Mouse (Mus musculus): ENCODE measurements around the gene Hbq1a.
A peak's percentile ranks its signal among the peaks of the same experiment; 100 is the strongest.
"Not testable (repeated sequence)": the region's sequence is repeated elsewhere in the genome, so short reads cannot be mapped to it uniquely, and the experiment has no call there.

Gene Hbq1a

DNA sequence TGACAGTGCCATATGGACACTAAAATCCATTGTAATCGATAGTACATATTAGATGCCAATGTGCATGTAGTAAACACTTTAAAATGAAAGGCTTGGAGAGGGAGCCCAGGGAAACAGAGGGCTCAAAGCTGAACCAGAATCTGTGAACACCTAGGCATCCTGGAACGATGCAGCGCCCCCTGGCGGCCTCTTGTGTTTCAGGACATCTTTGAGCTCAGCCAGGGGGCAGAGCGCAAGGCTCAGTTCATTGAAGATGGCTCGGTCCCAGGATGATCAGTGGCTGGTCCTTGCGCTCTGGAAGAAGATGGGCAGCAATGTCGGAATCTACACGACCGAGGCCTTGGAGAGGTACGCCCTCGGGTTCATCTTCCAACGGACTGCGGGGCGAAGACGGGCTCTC lies at the start of gene Hbq1a:
Hbq1a (plus strand) TSS at position 205 of the 400 bp plus-strand sequence.
- peak; percentile 76 for DNase-seq (ENCODE audit: low spot score)

DNA sequence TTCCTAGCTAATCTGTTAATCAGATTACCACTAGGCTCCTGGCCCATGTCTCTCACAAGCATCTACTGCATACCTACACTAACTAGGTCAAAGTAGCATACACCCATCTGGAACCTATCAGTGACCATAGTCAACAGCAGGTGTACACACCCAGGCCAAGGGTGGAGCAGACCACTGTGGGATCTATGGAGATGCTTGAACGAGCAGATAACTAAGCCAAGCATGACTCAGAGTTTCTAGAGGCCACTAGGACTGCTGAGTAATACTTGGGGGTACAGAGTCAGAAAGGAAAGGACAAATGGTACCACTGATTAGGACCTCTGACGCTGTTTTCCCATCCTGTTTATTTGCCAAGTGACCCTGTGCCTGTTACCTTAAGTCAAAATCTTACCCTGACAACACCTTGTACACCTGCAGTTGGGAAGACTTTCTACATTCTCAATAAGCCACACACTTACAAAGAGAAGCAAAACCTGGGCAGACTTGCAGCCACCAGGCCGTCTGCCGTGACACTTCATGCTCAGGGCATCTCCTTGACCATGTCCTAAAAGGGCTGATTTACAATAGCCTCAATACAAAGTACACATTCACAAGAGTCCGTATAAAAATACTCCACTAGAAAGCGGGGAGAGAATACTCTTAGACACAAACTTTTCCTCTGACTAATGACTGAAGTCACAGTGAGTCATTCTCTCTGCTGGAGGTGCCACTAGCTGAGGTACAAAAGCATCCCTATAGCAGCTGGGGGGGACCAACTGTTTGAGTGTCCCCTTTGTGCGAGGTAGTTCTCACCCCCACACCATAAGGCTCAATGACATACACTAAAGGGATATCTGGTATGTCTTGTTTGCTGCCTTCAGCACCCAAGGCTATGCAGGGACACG lies 48.7 kb upstream of the Hbq1a start:
- DNase-seq (ENCODE audit: low spot score): no peak

- no peak for DNase-seq (ENCODE audit: low spot score)
Observed at GRCm38 (mm10) chr11:32253121-32253520, 46.7 kb upstream of the Hbq1a start.

GRCm38 (mm10) chr11:32256146-32256545 lies 43.7 kb upstream of the Hbq1a start:
- no peak for DNase-seq (ENCODE audit: low spot score)

GRCm38 (mm10) chr11:32256566-32256965 lies 43.3 kb upstream of the Hbq1a start:
- DNase-seq (ENCODE audit: low spot score): no peak

GRCm38 (mm10) chr11:32262674-32263415 lies 37.0 kb upstream of the Hbq1a start:
- no peak for DNase-seq (ENCODE audit: low spot score)

DNA sequence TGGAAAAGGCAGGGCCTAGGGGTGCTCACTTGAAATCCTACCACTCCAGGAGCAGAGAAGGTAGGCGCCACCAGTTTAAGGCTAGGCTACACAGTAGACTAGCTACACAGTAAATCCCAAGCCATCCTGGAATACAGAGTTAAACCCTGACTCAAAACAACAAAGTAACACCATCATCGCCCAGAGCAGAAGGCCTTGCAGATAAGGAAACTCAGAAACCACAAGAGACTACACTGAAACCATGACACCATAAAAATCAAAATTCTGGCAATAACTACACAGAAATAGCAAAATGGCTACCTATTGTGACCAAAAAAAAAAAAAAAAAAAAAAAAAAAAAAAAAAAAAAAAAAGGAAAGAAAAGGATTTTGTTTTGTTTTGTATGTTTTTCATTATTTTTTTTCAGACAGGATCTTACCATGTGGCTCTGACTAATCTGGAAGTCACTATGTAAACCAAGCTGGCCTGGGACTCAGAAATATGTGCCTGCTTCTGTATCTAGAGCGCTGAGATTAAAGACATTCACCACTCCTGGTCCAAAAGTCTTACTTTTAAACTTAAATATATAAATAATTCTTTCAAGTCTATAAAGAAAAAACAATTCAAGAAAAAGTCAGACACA lies 34.6 kb upstream of the Hbq1a start:
- DNase-seq (ENCODE audit: low spot score): no peak

- no peak for DNase-seq (ENCODE audit: low spot score)
Observed at GRCm38 (mm10) chr11:32266194-32266593, 33.7 kb upstream of the Hbq1a start.

- no peak for DNase-seq (ENCODE audit: low spot score)
Observed at GRCm38 (mm10) chr11:32266776-32267175, 33.1 kb upstream of the Hbq1a start.

DNA sequence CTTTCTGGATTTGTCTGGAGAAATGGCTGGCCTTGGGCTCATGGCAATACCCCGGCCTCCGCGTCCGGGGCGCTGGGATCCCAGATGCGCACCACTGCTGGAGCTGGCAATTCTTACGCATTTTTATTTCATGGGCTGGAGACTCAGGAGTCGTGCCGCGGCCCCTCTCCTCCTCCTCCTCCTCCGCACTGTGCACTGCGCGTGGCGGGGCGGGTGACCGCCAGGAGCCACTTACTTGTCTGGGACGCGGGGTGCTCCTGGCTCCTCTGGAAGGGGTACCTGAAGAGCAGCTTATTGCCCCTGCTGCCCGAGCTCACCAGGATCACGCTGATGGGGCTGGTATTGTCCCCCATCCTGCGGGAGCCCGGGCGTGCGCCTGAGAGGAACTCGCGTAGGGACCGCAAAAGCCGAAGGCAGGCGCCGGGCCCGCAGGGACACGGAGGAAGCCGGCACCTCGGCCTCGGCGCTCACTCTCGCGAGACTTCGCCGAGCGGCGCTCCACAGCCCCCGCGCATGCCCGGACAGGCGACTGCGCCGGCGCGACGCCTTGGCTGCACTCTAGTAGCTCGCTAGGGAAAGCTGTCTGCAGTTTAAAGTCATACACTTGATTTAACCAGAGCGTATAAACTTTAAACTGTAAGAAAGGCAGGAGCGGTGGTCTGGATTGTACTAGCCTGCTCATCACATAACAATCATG lies 32.5 kb upstream of the Hbq1a start, which contains the start of gene Nprl3:
Nprl3 (minus strand) TSS at position 520 of the 697 bp plus-strand sequence.
- DNase-seq (ENCODE audit: low spot score): peak; percentile 97

DNA sequence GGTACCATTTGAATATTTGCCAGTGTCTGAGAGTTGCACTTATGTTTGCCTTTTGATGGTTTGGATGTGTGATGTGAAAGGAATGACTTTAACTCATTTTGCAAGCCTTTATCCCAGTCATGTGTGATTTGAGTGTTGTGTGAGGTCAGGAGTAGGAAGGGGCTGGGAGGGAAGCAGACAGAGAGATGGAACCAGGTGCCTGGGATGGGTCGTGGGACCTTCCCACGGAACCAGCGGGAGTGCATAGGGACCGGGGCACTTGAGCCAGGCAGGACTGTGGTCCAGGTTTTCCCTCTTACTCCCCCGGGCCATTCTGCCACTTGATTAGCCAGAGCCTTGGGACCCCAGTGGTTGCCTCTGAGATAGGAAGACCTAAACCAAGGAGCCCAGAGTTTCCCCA lies 31.9 kb upstream of the Hbq1a start:
- DNase-seq (ENCODE audit: low spot score): no peak

- no peak for DNase-seq (ENCODE audit: low spot score)
Observed at GRCm38 (mm10) chr11:32268952-32269351, 30.9 kb upstream of the Hbq1a start.

DNA sequence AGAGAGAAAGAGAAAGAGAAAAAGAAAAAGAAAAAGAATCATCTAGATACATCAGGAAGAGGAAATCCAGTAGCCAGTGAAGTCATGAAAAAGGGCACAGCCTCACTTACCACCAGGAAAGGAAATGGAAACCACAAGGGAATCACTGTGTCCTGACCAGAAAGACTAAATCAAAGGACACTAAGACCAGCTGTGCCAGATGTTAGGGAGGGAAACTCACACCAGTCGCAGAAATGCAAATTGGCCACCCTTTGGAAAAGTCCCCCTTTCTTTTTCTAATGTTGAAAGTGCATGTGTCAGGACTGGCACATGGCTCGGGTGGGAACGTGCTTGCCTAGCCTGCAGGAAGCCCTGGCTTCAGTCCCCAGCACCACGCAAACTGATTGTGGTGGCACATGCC lies 28.7 kb upstream of the Hbq1a start:
- DNase-seq (ENCODE audit: low spot score): no peak

DNA sequence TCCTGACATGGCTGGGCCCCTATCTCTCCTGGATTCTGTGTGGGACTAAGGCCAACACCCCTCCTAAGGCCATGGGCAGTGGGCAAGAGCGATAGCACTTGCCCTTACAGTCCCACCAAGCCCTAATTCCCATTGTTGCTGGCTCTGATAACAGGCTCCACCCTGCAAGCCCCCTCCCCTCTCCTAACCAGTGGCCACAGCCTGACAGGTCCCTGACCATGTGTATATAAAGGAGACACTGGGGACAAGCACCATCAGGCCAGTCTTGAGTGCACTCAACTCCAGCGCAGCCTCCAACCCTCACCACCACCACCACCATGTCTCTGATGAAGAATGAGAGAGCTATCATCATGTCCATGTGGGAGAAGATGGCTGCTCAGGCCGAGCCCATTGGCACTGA lies 23.5 kb upstream of the Hbq1a start, which contains the start of gene Hba-x:
Hba-x (plus strand) TSS at position 54 of the 400 bp plus-strand sequence.
- DNase-seq (ENCODE audit: low spot score): no peak

GRCm38 (mm10) chr11:32277736-32278457 lies 22.0 kb upstream of the Hbq1a start:
- no peak for DNase-seq (ENCODE audit: low spot score)

DNA sequence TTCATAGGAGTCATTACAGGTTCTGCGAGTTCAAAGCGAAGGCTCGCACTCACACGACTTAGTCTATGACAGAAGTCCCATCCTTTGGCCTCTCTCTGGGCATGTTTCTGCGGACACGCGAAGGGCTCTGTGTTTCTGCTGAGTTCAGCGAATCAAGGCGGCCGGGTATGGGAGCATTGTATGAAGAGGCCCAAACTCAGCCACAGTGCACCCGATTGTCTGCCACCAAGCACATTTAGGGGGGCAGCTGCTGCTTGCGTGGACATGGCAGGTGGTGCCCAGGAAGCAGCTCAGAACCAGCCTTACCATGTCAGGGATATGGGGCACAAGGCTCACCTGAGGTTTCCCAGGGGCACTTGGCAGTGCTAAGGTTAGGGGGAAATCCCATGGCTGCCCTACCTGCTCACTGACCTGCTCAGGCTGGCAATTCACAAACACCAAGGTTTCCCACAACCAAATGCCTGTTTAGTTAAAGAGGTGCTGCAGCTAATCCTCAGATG lies 21.4 kb upstream of the Hbq1a start:
- no peak for DNase-seq (ENCODE audit: low spot score)

GRCm38 (mm10) chr11:32280646-32281045 lies 19.2 kb upstream of the Hbq1a start:
- no peak for DNase-seq (ENCODE audit: low spot score)

GRCm38 (mm10) chr11:32281416-32282144 lies 18.3 kb upstream of the Hbq1a start:
- DNase-seq (ENCODE audit: low spot score): no peak

- not testable (repeated sequence) for DNase-seq (ENCODE audit: low spot score)
Observed at GRCm38 (mm10) chr11:32283091-32283777, 16.6 kb upstream of the Hbq1a start, which contains the start of gene Hba-a1. Hba-a1 (plus strand) TSS chr11:32283511.

DNA sequence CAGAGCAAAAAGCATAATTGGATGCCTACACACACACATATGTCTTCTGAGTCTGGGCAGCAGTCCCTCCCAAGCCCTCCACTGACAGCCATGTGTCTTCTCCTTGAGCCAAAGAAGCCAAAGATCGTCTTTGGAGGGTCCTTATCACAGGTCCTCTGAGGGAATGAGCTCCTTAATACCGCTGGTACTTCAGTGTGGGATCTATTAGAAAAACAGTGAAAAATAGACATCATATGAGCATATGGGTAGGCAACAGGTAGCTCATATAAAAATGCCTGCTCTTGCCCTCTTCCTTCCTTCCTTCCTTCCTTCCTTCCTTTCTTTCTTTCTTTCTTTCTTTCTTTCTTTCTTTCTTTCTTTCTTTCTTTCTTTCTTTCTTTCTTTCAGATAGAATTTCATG lies 15.3 kb upstream of the Hbq1a start:
- DNase-seq (ENCODE audit: low spot score): not testable (repeated sequence)

All from testis, postnatal 10 days (tissue).